ENCODE assay signal across 49 mouse cellular contexts in the genomic region with DNA sequence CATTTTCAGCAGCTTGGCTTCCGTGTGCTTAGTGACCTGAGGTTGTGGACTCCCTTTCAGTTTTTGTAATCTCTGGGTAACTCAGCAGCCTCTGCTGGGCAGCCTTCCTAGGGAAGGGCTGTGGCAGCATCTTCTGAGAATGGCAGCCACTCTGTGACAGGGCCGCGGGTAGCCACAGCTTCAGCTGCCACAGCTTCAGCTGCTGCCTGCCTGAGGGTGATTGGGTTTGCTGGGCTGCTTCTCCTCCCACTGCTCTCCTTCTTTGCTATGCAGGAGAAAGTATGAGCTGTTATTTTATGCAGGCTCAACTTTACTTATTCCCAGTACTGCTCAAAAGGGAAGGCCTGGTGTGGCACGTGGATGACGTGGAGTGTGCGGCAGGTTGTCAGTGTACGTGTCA. TPM values are rescaled to one million over a fixed set of nuclear protein-coding genes. Genes with fewer than 3 reads are reported as not detected.
"Had no signal": no experiment of that assay in that cellular context is flagged by ENCODE, and none has a peak within 500 bp of the region (broad histone marks: within the 10 kb centered on the region; RNA-seq: fewer than 3 reads in every experiment).

No protein-coding gene starts in this region.

- H3K4me2 ChIP-seq: heart, embryonic 11.5 days; heart, embryonic 12.5 days; heart, embryonic 13.5 days; heart, embryonic 15.5 days; hindbrain, embryonic 12.5 days; hindbrain, embryonic 13.5 days; hindbrain, embryonic 14.5 days; hindbrain, embryonic 15.5 days; intestine, embryonic 15.5 days; kidney, embryonic 15.5 days had no signal

- H3K9me3 ChIP-seq: heart, embryonic 10.5 days; heart, embryonic 12.5 days; heart, embryonic 13.5 days; heart, embryonic 15.5 days; hindbrain, embryonic 12.5 days; hindbrain, embryonic 13.5 days; hindbrain, embryonic 15.5 days; intestine, embryonic 15.5 days; kidney, embryonic 15.5 days had no signal

- ATAC-seq: hindbrain, embryonic 16.5 days; inflammation-experienced regulatory T-cells, adult 6 months; intestine, embryonic 15.5 days; intestine, embryonic 16.5 days; intestine, postnatal 0 days had no signal

- H3K4me1 ChIP-seq: heart, embryonic 12.5 days; heart, embryonic 13.5 days; heart, embryonic 15.5 days; hindbrain, embryonic 12.5 days; hindbrain, embryonic 13.5 days; hindbrain, embryonic 15.5 days; intestine, embryonic 15.5 days; kidney, embryonic 15.5 days had no signal

- H3K36me3 ChIP-seq: heart, embryonic 10.5 days; heart, embryonic 12.5 days; heart, embryonic 13.5 days; heart, embryonic 15.5 days; hindbrain, embryonic 12.5 days; hindbrain, embryonic 13.5 days; hindbrain, embryonic 15.5 days; intestine, embryonic 15.5 days; kidney, embryonic 15.5 days had no signal

- H3K4me3 ChIP-seq: heart, embryonic 10.5 days; heart, embryonic 12.5 days; heart, embryonic 13.5 days; heart, embryonic 15.5 days; hindbrain, embryonic 12.5 days; hindbrain, embryonic 13.5 days; hindbrain, embryonic 15.5 days; intestine, embryonic 15.5 days; kidney, embryonic 15.5 days; layer of hippocampus, adult 2 months; left cerebral cortex, adult 2 months had no signal

- H3K27ac ChIP-seq: heart, embryonic 10.5 days; heart, embryonic 13.5 days; heart, embryonic 15.5 days; hindbrain, embryonic 12.5 days; hindbrain, embryonic 13.5 days; hindbrain, embryonic 14.5 days; hindbrain, embryonic 15.5 days; intestine, embryonic 15.5 days; kidney, embryonic 15.5 days; kidney, postnatal 0 days; layer of hippocampus, adult 2 months; left cerebral cortex, adult 2 months had no signal

- DNase-seq: heart, postnatal 10 days; heart, postnatal 14 days; heart, postnatal 36 days; heart, postnatal 4 days; kidney, adult 11 months; kidney, adult 18-20 months; kidney, adult 2 months; kidney, adult 8-10 months; kidney, adult 9 months; kidney, postnatal 10 days; kidney, postnatal 14 days; kidney, postnatal 25 days; kidney, postnatal 36 days; kidney, postnatal 4 days; layer of hippocampus, adult 9-11 months; layer of hippocampus, postnatal 36 days had no signal

- H3K9ac ChIP-seq: heart, embryonic 12.5 days; heart, embryonic 13.5 days; heart, embryonic 15.5 days; hindbrain, embryonic 12.5 days; hindbrain, embryonic 13.5 days; hindbrain, embryonic 14.5 days; hindbrain, embryonic 15.5 days; intestine, embryonic 15.5 days; kidney, embryonic 15.5 days had no signal

- H3K27me3 ChIP-seq: heart, embryonic 12.5 days; heart, embryonic 13.5 days; heart, embryonic 15.5 days; hindbrain, embryonic 12.5 days; hindbrain, embryonic 13.5 days; hindbrain, embryonic 15.5 days; intestine, embryonic 15.5 days; kidney, embryonic 15.5 days had no signal

RNA-seq across cellular contexts. Expression of a gene that starts 24.3 kb away (rescaled TPM):
- total RNA-seq: hematopoietic stem cell, adult 5-6 weeks; layer of hippocampus, adult 18-20 months; layer of hippocampus, adult 2 months; layer of hippocampus, postnatal 10 days; layer of hippocampus, postnatal 14 days; layer of hippocampus, postnatal 25 days; layer of hippocampus, postnatal 36 days; left cerebral cortex, adult 18-20 months; left cerebral cortex, adult 2 months had no signal
- polyA plus RNA-seq: hindbrain, embryonic 11.5 days; hindbrain, embryonic 12.5 days; hindbrain, embryonic 13.5 days; hindbrain, embryonic 14.5 days; hindbrain, embryonic 15.5 days; inflammation-experienced regulatory T-cells, adult 6 months; intestine, embryonic 14.5 days; intestine, embryonic 15.5 days; intestine, embryonic 16.5 days; intestine, postnatal 0 days; kidney, embryonic 14.5 days; kidney, postnatal 0 days; large intestine, adult 2 months had no signal

RNA-seq across cellular contexts. Expression of a gene that starts 28.2 kb away (rescaled TPM):
- total RNA-seq: heart, postnatal 10 days; heart, postnatal 14 days; heart, postnatal 25 days; heart, postnatal 36 days; heart, postnatal 4 days; hematopoietic stem cell, adult 5-6 weeks had no signal
- polyA plus RNA-seq: heart, embryonic 10.5 days; heart, embryonic 11.5 days; heart, embryonic 14.5 days; heart, embryonic 15.5 days; intestine, embryonic 14.5 days; intestine, embryonic 15.5 days; intestine, embryonic 16.5 days; intestine, postnatal 0 days; kidney, adult 2 months; kidney, embryonic 14.5 days; kidney, embryonic 15.5 days; kidney, embryonic 16.5 days had no signal

RNA-seq across cellular contexts. Expression of a gene that starts 52.5 kb away (rescaled TPM):
- total RNA-seq: hematopoietic stem cell, adult 5-6 weeks had no signal
- polyA plus RNA-seq: inflammation-experienced regulatory T-cells, adult 6 months had no signal

RNA-seq across cellular contexts. Expression of a gene that starts 52.8 kb away (rescaled TPM):
- total RNA-seq: heart, postnatal 10 days; heart, postnatal 14 days; heart, postnatal 25 days; heart, postnatal 36 days; heart, postnatal 4 days; hematopoietic stem cell, adult 5-6 weeks had no signal
- polyA plus RNA-seq: heart, embryonic 10.5 days; heart, embryonic 11.5 days; heart, embryonic 12.5 days; heart, embryonic 13.5 days; heart, embryonic 14.5 days; heart, embryonic 15.5 days; heart, embryonic 16.5 days; heart, postnatal 0 days; hindbrain, embryonic 11.5 days; hindbrain, embryonic 12.5 days; hindbrain, embryonic 13.5 days; hindbrain, embryonic 14.5 days; inflammation-experienced regulatory T-cells, adult 6 months; intestine, embryonic 14.5 days; intestine, embryonic 15.5 days; intestine, embryonic 16.5 days; intestine, postnatal 0 days; kidney, embryonic 14.5 days; kidney, embryonic 15.5 days; kidney, embryonic 16.5 days; kidney, postnatal 0 days; large intestine, adult 2 months had no signal
